Mouse (Mus musculus): ENCODE measurements around the gene Ogn.

GRCm38 (mm10) chr13:49608589-49609322 lies 910 bp downstream of the Ogn start:
- no peak for TF ChIP-seq GATA1 (IDR thresholded peaks at IDR 0.05; ENCODE audit: low read depth, low read length)
- TF ChIP-seq USF1 (IDR thresholded peaks at IDR 0.05; ENCODE audit: low read depth, low read length) = no peak
- TF ChIP-seq CTCF (IDR thresholded peaks at IDR 0.05 in 2 of 3, conservative IDR thresholded peaks at IDR 0.05 in 1 of 3; ENCODE audit: control insufficient read depth in 1 of 3, insufficient read depth in 1 of 3, low read depth in 2 of 3, low read length in 3 of 3, poor library complexity in 1 of 3, severe bottlenecking in 1 of 3) = no peak
- no peak for TF ChIP-seq POLR2A (IDR thresholded peaks at IDR 0.05; ENCODE audit: control insufficient read depth in 1 of 2, insufficient read depth in 1 of 2, low read depth in 1 of 2, low read length in 2 of 2, poor library complexity in 1 of 2)

All from MEL (cell line).